Mouse (Mus musculus): ENCODE measurements around the gene Ikzf1. TPM values are rescaled to one million over a fixed set of nuclear protein-coding genes. Genes with fewer than 3 reads are reported as not detected.

The Ikzf1 gene
- polyA plus RNA-seq, 1 experiment from 2014 or later: 2.8 TPM

GRCm38 (mm10) chr11:11678972-11679371 is 5.8 kb upstream of the Ikzf1 start:
- no peak overlapping the region for H3K27ac ChIP-seq (replicated peaks)
- H3K27me3 ChIP-seq (ENCODE audit: low read depth, poor library complexity, severe bottlenecking): peaks cover 16% of the 10 kb centered on the region
- H3K4me1 ChIP-seq: no peaks in the 10 kb centered on the region
- no peak overlapping the region for H3K4me3 ChIP-seq
- H3K9me3 ChIP-seq (replicated peaks): no peaks in the 10 kb centered on the region
- WGBS: 88% methylated on average over 6 of the region's 6 CpGs
- no peak for DNase-seq (ENCODE audit: low spot score)
- no peaks in the 10 kb centered on the region for H3K36me3 ChIP-seq

GRCm38 (mm10) chr11:11684056-11684929 is 510 bp upstream of the Ikzf1 start:
- peak overlapping the region; percentile 71 for H3K4me3 ChIP-seq
- H3K27me3 ChIP-seq (ENCODE audit: low read depth, poor library complexity, severe bottlenecking): peaks cover 66% of the 10 kb centered on the region
- no peak for DNase-seq (ENCODE audit: low spot score)
- H3K4me1 ChIP-seq: peaks cover 21% of the 10 kb centered on the region
- H3K27ac ChIP-seq (replicated peaks): no peak overlapping the region
- H3K9me3 ChIP-seq (replicated peaks): no peaks in the 10 kb centered on the region
- WGBS: 65% methylated on average over 9 of the region's 9 CpGs
- H3K36me3 ChIP-seq: no peaks in the 10 kb centered on the region

GRCm38 (mm10) chr11:11685853-11686395 is 1.1 kb downstream of the Ikzf1 start:
- WGBS: under 1% methylated on average over 66 of the region's 66 CpGs
- peak overlapping the region; percentile 79 for H3K27ac ChIP-seq (replicated peaks)
- H3K27me3 ChIP-seq (ENCODE audit: low read depth, poor library complexity, severe bottlenecking): peaks cover 66% of the 10 kb centered on the region
- no peaks in the 10 kb centered on the region for H3K36me3 ChIP-seq
- no peaks in the 10 kb centered on the region for H3K9me3 ChIP-seq (replicated peaks)
- H3K4me1 ChIP-seq: peaks cover 21% of the 10 kb centered on the region
- peak; percentile 68 for DNase-seq (ENCODE audit: low spot score)
- peak overlapping the region; percentile 71 for H3K4me3 ChIP-seq

GRCm38 (mm10) chr11:11686569-11687051 is 1.8 kb downstream of the Ikzf1 start:
- H3K27ac ChIP-seq (replicated peaks): 0 out of 2 replicates have a peak overlapping the region, but pooled peaks have one; percentile 79
- H3K4me3 ChIP-seq: peak overlapping the region; percentile 71
- no peaks in the 10 kb centered on the region for H3K36me3 ChIP-seq
- no peak for DNase-seq (ENCODE audit: low spot score)
- WGBS: 13% methylated on average over 16 of the region's 16 CpGs
- H3K9me3 ChIP-seq (replicated peaks): no peaks in the 10 kb centered on the region
- H3K27me3 ChIP-seq (ENCODE audit: low read depth, poor library complexity, severe bottlenecking): peaks cover 66% of the 10 kb centered on the region
- H3K4me1 ChIP-seq: peaks cover 21% of the 10 kb centered on the region

GRCm38 (mm10) chr11:11687551-11688185 is 2.9 kb downstream of the Ikzf1 start:
- WGBS: 91% methylated on average over 8 of the region's 8 CpGs
- DNase-seq (ENCODE audit: low spot score): no peak
- no peak overlapping the region for H3K4me3 ChIP-seq
- no peaks in the 10 kb centered on the region for H3K36me3 ChIP-seq
- H3K4me1 ChIP-seq: peaks cover 21% of the 10 kb centered on the region
- no peaks in the 10 kb centered on the region for H3K9me3 ChIP-seq (replicated peaks)
- H3K27ac ChIP-seq (replicated peaks): no peak overlapping the region
- H3K27me3 ChIP-seq (ENCODE audit: low read depth, poor library complexity, severe bottlenecking): peaks cover 63% of the 10 kb centered on the region

GRCm38 (mm10) chr11:11688766-11689330 is 4.0 kb downstream of the Ikzf1 start:
- WGBS: 80% methylated on average over 6 of the region's 6 CpGs
- Histone ChIP-seq H3K4me3 (no peak overlapping the region), H3K36me3 (no peaks in the 10 kb centered on the region), H3K27me3 (ENCODE audit: low read depth, poor library complexity, severe bottlenecking) (peaks cover 52% of the 10 kb centered on the region), H3K9me3 (replicated peaks) (no peaks in the 10 kb centered on the region), H3K4me1 (peaks cover 21% of the 10 kb centered on the region), H3K27ac (replicated peaks) (no peak overlapping the region)
- DNase-seq (ENCODE audit: low spot score): no peak

GRCm38 (mm10) chr11:11689701-11690058 is 4.9 kb downstream of the Ikzf1 start:
- Histone ChIP-seq H3K27ac (replicated peaks) (no peak overlapping the region), H3K9me3 (replicated peaks) (no peaks in the 10 kb centered on the region), H3K4me3 (no peak overlapping the region), H3K4me1 (peaks cover 21% of the 10 kb centered on the region), H3K36me3 (no peaks in the 10 kb centered on the region), H3K27me3 (ENCODE audit: low read depth, poor library complexity, severe bottlenecking) (peaks cover 43% of the 10 kb centered on the region)
- no peak for DNase-seq (ENCODE audit: low spot score)

- H3K27me3 ChIP-seq (ENCODE audit: low read depth, poor library complexity, severe bottlenecking): peaks cover 38% of the 10 kb centered on the region
- WGBS: 86% methylated on average over 11 of the region's 11 CpGs
Observed at GRCm38 (mm10) chr11:11690059-11690844, 5.4 kb downstream of the Ikzf1 start.

GRCm38 (mm10) chr11:11690845-11691196 is 6.0 kb downstream of the Ikzf1 start:
- Histone ChIP-seq H3K4me1 (peaks cover 13% of the 10 kb centered on the region), H3K36me3 (no peaks in the 10 kb centered on the region), H3K27me3 (ENCODE audit: low read depth, poor library complexity, severe bottlenecking) (peaks cover 34% of the 10 kb centered on the region), H3K27ac (replicated peaks) (no peak overlapping the region), H3K4me3 (no peak overlapping the region), H3K9me3 (replicated peaks) (no peaks in the 10 kb centered on the region)
- 94% methylated on average over 8 of the region's 8 CpGs for whole genome bisulfite sequencing
- no peak for DNase-seq (ENCODE audit: low spot score)

More at GRCm38 (mm10) chr11:11690059-11690844, 5.4 kb downstream of the Ikzf1 start:
- DNase-seq (ENCODE audit: low spot score): no peak
- Histone ChIP-seq H3K27ac (replicated peaks) (no peak overlapping the region), H3K36me3 (no peaks in the 10 kb centered on the region), H3K4me3 (no peak overlapping the region), H3K9me3 (replicated peaks) (no peaks in the 10 kb centered on the region), H3K4me1 (peaks cover 15% of the 10 kb centered on the region)

- no peak overlapping the region for H3K27ac ChIP-seq (replicated peaks)
- WGBS: 93% methylated on average over 14 of the region's 14 CpGs
- no peak overlapping the region for H3K4me3 ChIP-seq
- H3K9me3 ChIP-seq (replicated peaks): no peaks in the 10 kb centered on the region
- peaks cover 27% of the 10 kb centered on the region for H3K27me3 ChIP-seq (ENCODE audit: low read depth, poor library complexity, severe bottlenecking)
- no peak for DNase-seq (ENCODE audit: low spot score)
- H3K4me1 ChIP-seq: peaks cover 6% of the 10 kb centered on the region
- no peaks in the 10 kb centered on the region for H3K36me3 ChIP-seq
Observed at GRCm38 (mm10) chr11:11691324-11692058, 6.7 kb downstream of the Ikzf1 start.

GRCm38 (mm10) chr11:11692558-11693166 is 7.9 kb downstream of the Ikzf1 start:
- Histone ChIP-seq H3K9me3 (replicated peaks) (no peaks in the 10 kb centered on the region), H3K36me3 (no peaks in the 10 kb centered on the region), H3K27me3 (ENCODE audit: low read depth, poor library complexity, severe bottlenecking) (peaks cover 16% of the 10 kb centered on the region), H3K27ac (replicated peaks) (no peak overlapping the region), H3K4me1 (no peaks in the 10 kb centered on the region), H3K4me3 (no peak overlapping the region)
- WGBS: 91% methylated on average over 10 of the region's 10 CpGs
- no peak for DNase-seq (ENCODE audit: low spot score)

Data from midbrain, embryonic 10.5 days (tissue).